Mouse (Mus musculus): Measurements from ENCODE around the gene Rpl18. TPM values are rescaled to one million over a fixed set of nuclear protein-coding genes. Genes with fewer than 3 reads are reported as not detected.

Gene Rpl18
- polyA plus RNA-seq, 1 experiment from 2014 or later = 1,026 TPM

DNA sequence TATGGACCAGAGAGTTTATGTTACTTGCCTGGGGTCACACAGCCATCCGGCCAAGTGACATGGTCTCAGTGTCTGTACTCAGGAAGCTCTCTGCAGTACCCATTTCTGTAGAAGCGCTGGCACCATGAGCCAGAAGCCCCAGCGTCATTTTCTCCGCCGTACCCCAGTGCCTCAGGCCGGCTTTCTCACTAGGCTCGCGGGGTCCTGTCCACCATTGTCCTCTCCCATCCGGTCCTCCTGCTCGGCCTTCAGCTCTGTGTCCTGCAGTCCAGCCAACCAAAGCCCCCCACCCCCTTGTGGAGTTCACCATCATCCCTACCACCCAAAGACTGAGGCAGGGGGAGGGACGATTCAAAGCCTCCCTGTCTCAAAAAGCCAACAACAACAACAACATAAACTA is 13.7 kb upstream of the Rpl18 start:
- Histone ChIP-seq H3K9me3 (replicated peaks; ENCODE audit: control insufficient read depth, low read length) (no peaks in the 10 kb centered on the region), H3K36me3 (replicated peaks; ENCODE audit: control insufficient read depth, insufficient read depth, low read depth, low read length) (no peaks in the 10 kb centered on the region), H3K27ac (replicated peaks; ENCODE audit: low read depth, low read length) (no peak overlapping the region), H3K4me3 (ENCODE audit: low read depth, low read length) (no peak overlapping the region), H3K4me1 (ENCODE audit: control insufficient read depth, insufficient read depth, low read length) (peaks cover 7% of the 10 kb centered on the region), H3K27me3 (ENCODE audit: control insufficient read depth, insufficient read depth, low read length) (peaks cover 19% of the 10 kb centered on the region), H3K4me2 (ENCODE audit: low read depth, low read length) (no peak overlapping the region), H3K9ac (replicated peaks; ENCODE audit: low read length) (no peak overlapping the region)
- no peak for ATAC-seq (replicated peaks; ENCODE audit: insufficient number of reproducible peaks, low FRiP score, low TSS enrichment, low read depth)
- no peak for DNase-seq (ENCODE audit: low spot score)
- WGBS = 80% methylated on average over 11 of the region's 11 CpGs

DNA sequence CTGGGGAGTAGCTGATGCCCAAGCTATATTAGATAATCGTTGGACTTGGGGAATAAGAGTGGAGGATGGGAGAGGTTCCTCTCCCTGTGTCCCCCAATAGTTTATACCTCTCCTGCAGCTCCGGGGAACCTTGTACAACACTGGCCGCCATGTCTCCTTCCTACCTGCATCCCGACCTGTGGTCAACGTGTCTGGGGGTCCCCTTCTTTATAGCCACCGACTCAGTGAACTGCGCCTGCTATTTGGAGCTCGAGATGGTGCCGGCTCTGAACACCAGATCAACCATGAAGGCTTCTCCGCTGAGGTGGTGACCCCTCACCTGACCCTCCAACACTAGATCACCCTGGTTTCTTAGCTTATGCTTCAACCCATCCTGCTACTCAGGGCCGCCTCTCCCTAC is 12.9 kb upstream of the Rpl18 start:
- Histone ChIP-seq H3K4me3 (ENCODE audit: low read depth, low read length) (no peak overlapping the region), H3K9ac (replicated peaks; ENCODE audit: low read length) (no peak overlapping the region), H3K9me3 (replicated peaks; ENCODE audit: control insufficient read depth, low read length) (no peaks in the 10 kb centered on the region), H3K27me3 (ENCODE audit: control insufficient read depth, insufficient read depth, low read length) (peaks cover 19% of the 10 kb centered on the region), H3K27ac (replicated peaks; ENCODE audit: low read depth, low read length) (no peak overlapping the region), H3K36me3 (replicated peaks; ENCODE audit: control insufficient read depth, insufficient read depth, low read depth, low read length) (no peaks in the 10 kb centered on the region), H3K4me1 (ENCODE audit: control insufficient read depth, insufficient read depth, low read length) (peaks cover 10% of the 10 kb centered on the region), H3K4me2 (ENCODE audit: low read depth, low read length) (no peak overlapping the region)
- 92% methylated on average over 11 of the region's 11 CpGs for WGBS
- ATAC-seq (replicated peaks; ENCODE audit: insufficient number of reproducible peaks, low FRiP score, low TSS enrichment, low read depth) (no peak), DNase-seq (ENCODE audit: low spot score) (no peak)

GRCm38 (mm10) chr7:45702809-45703520 is 12.3 kb upstream of the Rpl18 start:
- peaks cover 19% of the 10 kb centered on the region for H3K27me3 ChIP-seq (ENCODE audit: control insufficient read depth, insufficient read depth, low read length)
- no peak overlapping the region for H3K27ac ChIP-seq (replicated peaks; ENCODE audit: low read depth, low read length)
- H3K4me3 ChIP-seq (ENCODE audit: low read depth, low read length) = no peak overlapping the region
- WGBS = 88% methylated on average over 17 of the region's 17 CpGs
- peak overlapping the region; percentile 73 for H3K4me2 ChIP-seq (ENCODE audit: low read depth, low read length)
- no peak overlapping the region; the same call in 1 of the 2 replicates for H3K9ac ChIP-seq (replicated peaks; ENCODE audit: low read length)
- peaks cover 10% of the 10 kb centered on the region for H3K4me1 ChIP-seq (ENCODE audit: control insufficient read depth, insufficient read depth, low read length)
- no peaks in the 10 kb centered on the region for H3K9me3 ChIP-seq (replicated peaks; ENCODE audit: control insufficient read depth, low read length)
- DNase-seq (ENCODE audit: low spot score) = no peak
- ATAC-seq (replicated peaks; ENCODE audit: insufficient number of reproducible peaks, low FRiP score, low TSS enrichment, low read depth) = no peak
- no peaks in the 10 kb centered on the region for H3K36me3 ChIP-seq (replicated peaks; ENCODE audit: control insufficient read depth, insufficient read depth, low read depth, low read length)

- Histone ChIP-seq H3K27ac (replicated peaks; ENCODE audit: low read depth, low read length) (peak overlapping the region; percentile 62), H3K4me1 (ENCODE audit: control insufficient read depth, insufficient read depth, low read length) (peaks cover 15% of the 10 kb centered on the region), H3K27me3 (ENCODE audit: control insufficient read depth, insufficient read depth, low read length) (peaks cover 16% of the 10 kb centered on the region), H3K9ac (replicated peaks; ENCODE audit: low read length) (peak overlapping the region; percentile 53), H3K9me3 (replicated peaks; ENCODE audit: control insufficient read depth, low read length) (no peaks in the 10 kb centered on the region), H3K4me2 (ENCODE audit: low read depth, low read length) (peak overlapping the region; percentile 73), H3K36me3 (replicated peaks; ENCODE audit: control insufficient read depth, insufficient read depth, low read depth, low read length) (no peaks in the 10 kb centered on the region), H3K4me3 (ENCODE audit: low read depth, low read length) (peak overlapping the region; percentile 37; the same call in 1 of the 2 replicates)
- DNase-seq (ENCODE audit: low spot score) (no peak), ATAC-seq (replicated peaks; ENCODE audit: insufficient number of reproducible peaks, low FRiP score, low TSS enrichment, low read depth) (no peak)
- 43% methylated on average over 12 of the region's 12 CpGs for WGBS
Measured at GRCm38 (mm10) chr7:45703521-45704033, 11.7 kb upstream of the Rpl18 start.

DNA sequence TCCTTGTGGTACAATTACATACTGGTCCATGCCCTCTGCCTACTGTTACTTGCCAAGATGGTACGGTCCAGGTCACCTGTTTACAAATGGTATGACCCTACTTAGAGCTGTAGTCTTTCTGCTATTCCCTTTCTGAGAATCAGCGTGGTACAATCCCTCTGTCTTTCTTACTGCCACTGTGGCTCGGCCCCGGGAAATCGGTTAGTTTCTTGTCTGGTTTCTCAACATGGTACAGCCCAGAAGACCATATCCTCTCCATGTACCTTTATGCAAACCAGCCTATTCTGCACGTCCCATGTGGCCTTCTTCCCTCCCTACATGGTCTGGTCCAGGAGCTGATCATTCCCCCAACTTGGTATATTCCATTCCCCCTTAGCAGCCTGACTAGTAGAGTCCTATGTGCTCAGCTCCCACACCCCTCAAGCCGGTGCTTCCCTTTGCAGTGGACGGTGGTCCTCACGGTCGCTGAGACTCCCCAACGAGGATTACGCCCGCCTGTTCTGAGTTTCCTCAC is 11.2 kb upstream of the Rpl18 start:
- Histone ChIP-seq H3K27ac (replicated peaks; ENCODE audit: low read depth, low read length) (peak overlapping the region; percentile 62), H3K4me1 (ENCODE audit: control insufficient read depth, insufficient read depth, low read length) (peaks cover 18% of the 10 kb centered on the region), H3K4me2 (ENCODE audit: low read depth, low read length) (peak overlapping the region; percentile 73), H3K4me3 (ENCODE audit: low read depth, low read length) (peak overlapping the region; percentile 37), H3K27me3 (ENCODE audit: control insufficient read depth, insufficient read depth, low read length) (peaks cover 12% of the 10 kb centered on the region), H3K36me3 (replicated peaks; ENCODE audit: control insufficient read depth, insufficient read depth, low read depth, low read length) (no peaks in the 10 kb centered on the region), H3K9me3 (replicated peaks; ENCODE audit: control insufficient read depth, low read length) (no peaks in the 10 kb centered on the region), H3K9ac (replicated peaks; ENCODE audit: low read length) (peak overlapping the region; percentile 53)
- DNase-seq (ENCODE audit: low spot score) = peak; percentile 81
- WGBS = 1% methylated on average over 13 of the region's 13 CpGs
- ATAC-seq (replicated peaks; ENCODE audit: insufficient number of reproducible peaks, low FRiP score, low TSS enrichment, low read depth) = peak; percentile 40

DNA sequence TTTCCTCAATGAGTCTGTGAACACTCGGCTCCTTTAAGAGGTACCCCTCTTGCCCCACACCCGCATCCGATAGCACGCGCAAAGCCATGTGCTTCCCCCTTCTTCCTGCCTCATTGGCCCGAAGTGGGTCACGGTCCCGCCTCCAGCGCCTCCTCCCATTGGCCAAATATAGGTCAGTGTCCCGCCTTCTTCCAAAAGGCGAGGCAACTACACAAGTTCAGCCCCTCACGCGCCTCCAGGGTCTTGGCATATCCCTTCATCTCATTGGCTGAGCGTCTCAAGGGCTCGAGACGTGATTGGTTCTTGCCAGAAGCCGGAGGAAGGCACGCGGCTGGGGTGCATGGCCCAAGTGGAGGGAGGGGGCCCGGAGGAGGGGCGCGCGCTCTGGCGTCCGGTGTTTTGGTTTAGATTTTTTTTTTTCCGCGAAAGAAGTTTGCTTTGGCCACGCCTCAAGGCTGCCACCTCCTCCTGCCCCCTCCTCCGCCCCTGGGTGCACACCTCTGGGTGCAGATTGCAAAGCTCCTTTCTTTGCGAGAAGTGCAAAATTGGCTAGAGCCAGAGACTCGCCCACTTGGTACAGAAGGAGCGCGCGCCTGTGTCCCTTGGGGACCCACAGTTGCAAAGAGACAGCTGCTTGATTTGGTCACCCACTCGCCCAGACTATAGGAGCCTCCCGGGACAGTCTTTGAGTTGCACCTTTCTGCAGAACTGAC is 10.4 kb upstream of the Rpl18 start, which contains the start of gene Dbp:
Gene Dbp, plus strand, starts transcription at position 359 of the 713 bp plus-strand sequence.
- Histone ChIP-seq H3K9me3 (replicated peaks; ENCODE audit: control insufficient read depth, low read length) (no peaks in the 10 kb centered on the region), H3K4me2 (ENCODE audit: low read depth, low read length) (peak within 1 kb of the TSS; percentile 95), H3K27ac (replicated peaks; ENCODE audit: low read depth, low read length) (peak within 1 kb of the TSS; percentile 65), H3K27me3 (ENCODE audit: control insufficient read depth, insufficient read depth, low read length) (peaks cover 6% of the 10 kb centered on the region; the same call in 1 of the 2 replicates), H3K36me3 (replicated peaks; ENCODE audit: control insufficient read depth, insufficient read depth, low read depth, low read length) (no peaks in the 10 kb centered on the region), H3K9ac (replicated peaks; ENCODE audit: low read length) (peak within 1 kb of the TSS; percentile 54), H3K4me1 (ENCODE audit: control insufficient read depth, insufficient read depth, low read length) (peaks cover 18% of the 10 kb centered on the region), H3K4me3 (ENCODE audit: low read depth, low read length) (peak within 1 kb of the TSS; percentile 56)
- DNase-seq (ENCODE audit: low spot score) = peak; percentile 99
- ATAC-seq (replicated peaks; ENCODE audit: insufficient number of reproducible peaks, low FRiP score, low TSS enrichment, low read depth) = peak; percentile 74
- WGBS = under 1% methylated on average over 36 of the region's 36 CpGs

DNA sequence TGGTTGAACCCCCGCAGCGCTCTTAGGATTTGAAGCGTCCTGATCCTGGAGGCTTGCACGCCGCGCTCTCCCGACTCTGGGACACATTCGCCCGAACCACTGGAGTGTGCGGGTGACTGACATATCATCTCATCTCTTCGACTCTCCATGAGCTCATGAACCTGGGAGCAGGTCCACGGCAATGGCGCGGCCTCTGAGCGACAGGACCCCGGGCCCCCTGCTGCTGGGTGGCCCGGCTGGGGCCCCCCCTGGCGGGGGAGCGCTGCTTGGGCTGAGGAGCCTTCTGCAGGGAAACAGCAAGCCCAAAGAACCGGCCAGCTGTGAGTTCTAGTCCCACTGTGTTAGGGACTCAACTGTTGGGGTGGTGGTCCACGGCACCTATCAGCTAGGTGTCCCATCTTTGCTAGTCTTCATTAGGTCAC is 9.8 kb upstream of the Rpl18 start:
- Histone ChIP-seq H3K9ac (replicated peaks; ENCODE audit: low read length) (peak overlapping the region; percentile 54), H3K4me2 (ENCODE audit: low read depth, low read length) (peak overlapping the region; percentile 95), H3K36me3 (replicated peaks; ENCODE audit: control insufficient read depth, insufficient read depth, low read depth, low read length) (no peaks in the 10 kb centered on the region), H3K4me3 (ENCODE audit: low read depth, low read length) (peak overlapping the region; percentile 56), H3K27ac (replicated peaks; ENCODE audit: low read depth, low read length) (peak overlapping the region; percentile 65), H3K9me3 (replicated peaks; ENCODE audit: control insufficient read depth, low read length) (no peaks in the 10 kb centered on the region), H3K4me1 (ENCODE audit: control insufficient read depth, insufficient read depth, low read length) (peaks cover 18% of the 10 kb centered on the region), H3K27me3 (ENCODE audit: control insufficient read depth, insufficient read depth, low read length) (peaks cover 2% of the 10 kb centered on the region; the same call in 1 of the 2 replicates)
- DNase-seq (ENCODE audit: low spot score) (peak; percentile 49), ATAC-seq (replicated peaks; ENCODE audit: insufficient number of reproducible peaks, low FRiP score, low TSS enrichment, low read depth) (no peak)
- 0% methylated on average over 21 of the region's 21 CpGs for WGBS
